Mouse (Mus musculus): ENCODE results near the gene Slc4a4.

Slc4a4 gene

GRCm38 (mm10) chr5:89149436-89150040, 262.9 kb downstream of the Slc4a4 start:
- no peak for DNase-seq (ENCODE audit: low read depth, low spot score)

DNA sequence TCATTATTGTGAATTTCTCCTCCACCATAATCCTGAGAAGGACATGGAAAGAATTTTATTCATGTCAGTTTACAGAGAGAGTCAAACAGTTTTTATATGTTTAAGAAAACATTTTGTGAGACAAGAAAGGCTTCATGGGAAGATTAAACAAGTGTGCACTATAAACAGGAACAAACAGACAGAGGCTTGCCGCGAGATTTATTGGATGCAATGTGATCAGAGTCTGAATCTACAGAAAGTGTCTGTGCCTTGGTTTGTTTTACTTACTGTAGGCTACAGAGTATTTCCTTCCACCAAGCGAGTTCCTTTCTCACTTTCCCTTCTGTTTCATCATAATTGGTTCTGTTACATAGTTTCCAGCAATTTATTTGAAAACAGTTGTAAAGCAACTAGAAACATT, 264.5 kb downstream of the Slc4a4 start:
- no peak for DNase-seq (ENCODE audit: low read depth, low spot score)

DNA sequence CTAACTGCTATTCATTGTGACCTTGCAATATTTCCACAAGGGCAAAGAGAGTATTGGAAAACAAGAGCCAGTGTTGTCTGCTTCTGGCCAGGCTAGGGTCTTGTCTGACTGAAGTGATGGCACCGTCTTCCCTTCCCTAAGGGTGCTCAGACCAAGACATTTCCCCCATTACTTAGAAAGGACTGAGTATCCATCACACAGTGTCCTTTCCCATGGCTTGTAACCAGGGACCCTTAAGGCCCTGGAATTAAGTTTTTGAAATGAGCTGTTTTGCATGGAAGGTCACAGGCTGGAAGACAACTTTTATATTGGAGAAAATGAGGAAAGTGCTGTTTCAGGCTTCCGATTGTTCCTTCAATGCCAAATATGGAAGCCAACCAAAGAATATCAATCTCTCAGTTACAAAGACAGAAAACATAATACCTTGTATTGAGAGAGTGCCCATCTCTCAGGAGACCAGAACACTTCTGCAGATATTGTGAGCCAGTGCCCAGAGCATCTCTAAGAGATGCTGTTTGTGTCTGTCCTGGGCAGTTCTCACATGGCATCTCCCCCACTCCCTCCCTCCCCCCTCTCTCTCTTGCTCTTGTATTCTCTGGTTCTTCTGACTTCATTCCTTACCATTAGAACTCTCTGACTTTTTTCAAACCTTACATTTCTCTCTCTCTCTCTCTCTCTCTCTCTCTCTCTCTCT, 284.6 kb downstream of the Slc4a4 start:
- no peak for DNase-seq (ENCODE audit: low read depth, low spot score)

- DNase-seq (ENCODE audit: low read depth, low spot score) = no peak
Observed at GRCm38 (mm10) chr5:89190063-89190462, 303.4 kb downstream of the Slc4a4 start.

GRCm38 (mm10) chr5:89194654-89195053, 308.0 kb downstream of the Slc4a4 start:
- no peak for DNase-seq (ENCODE audit: low read depth, low spot score)

DNA sequence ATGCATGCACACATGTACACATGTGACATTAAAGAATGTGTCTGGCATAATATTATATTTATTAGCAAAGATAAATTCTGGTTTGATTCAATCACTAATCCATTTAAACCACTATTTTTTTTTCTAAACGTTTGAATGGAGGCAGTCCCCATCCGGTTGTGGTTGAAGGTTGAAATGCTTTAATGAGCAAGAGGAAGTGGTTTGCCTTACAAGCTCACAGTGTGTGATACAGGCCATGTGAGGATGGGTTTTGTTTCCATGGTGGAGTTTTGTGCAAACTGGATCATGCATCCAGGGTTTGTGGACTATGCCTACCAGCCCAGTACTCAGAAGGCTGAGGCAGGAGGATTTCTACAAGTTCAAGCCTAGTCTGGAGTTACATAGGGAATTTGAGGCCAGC, 311.9 kb downstream of the Slc4a4 start:
- no peak for DNase-seq (ENCODE audit: low read depth, low spot score)

GRCm38 (mm10) chr5:89209973-89210703, 323.5 kb downstream of the Slc4a4 start:
- DNase-seq (ENCODE audit: low read depth, low spot score) = no peak

- no peak for DNase-seq (ENCODE audit: low read depth, low spot score)
Observed at GRCm38 (mm10) chr5:89211057-89211456, 324.4 kb downstream of the Slc4a4 start.

- no peak for DNase-seq (ENCODE audit: low read depth, low spot score)
Observed at GRCm38 (mm10) chr5:89218222-89218621, 331.6 kb downstream of the Slc4a4 start.

GRCm38 (mm10) chr5:89218709-89219108, 332.1 kb downstream of the Slc4a4 start:
- no peak for DNase-seq (ENCODE audit: low read depth, low spot score)

GRCm38 (mm10) chr5:89221658-89222057, 335.0 kb downstream of the Slc4a4 start:
- peak; percentile 14 for DNase-seq (ENCODE audit: low read depth, low spot score)

- no peak for DNase-seq (ENCODE audit: low read depth, low spot score)
Observed at GRCm38 (mm10) chr5:89223061-89223740, 336.6 kb downstream of the Slc4a4 start.

GRCm38 (mm10) chr5:89223744-89224368, 337.2 kb downstream of the Slc4a4 start:
- DNase-seq (ENCODE audit: low read depth, low spot score) = no peak

DNA sequence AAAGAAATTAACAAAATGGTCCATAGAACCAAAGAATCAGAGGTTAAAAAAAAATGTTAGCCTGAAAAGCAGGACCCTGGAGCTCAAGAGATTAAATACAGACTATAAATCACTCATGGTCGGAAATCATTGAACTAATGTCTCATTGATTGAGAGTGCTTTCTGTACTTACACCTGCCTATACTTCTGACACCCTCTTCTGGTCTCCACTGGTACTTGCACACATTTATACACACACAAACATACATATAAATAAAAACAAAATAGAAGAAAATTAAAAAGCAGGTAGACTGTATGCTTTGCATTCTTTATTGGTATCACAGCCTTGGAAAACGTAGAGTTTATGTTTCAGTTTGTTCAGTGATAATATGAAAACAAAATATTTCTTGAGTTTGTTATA, 341.3 kb downstream of the Slc4a4 start:
- DNase-seq (ENCODE audit: low read depth, low spot score) = peak; percentile 9

DNA sequence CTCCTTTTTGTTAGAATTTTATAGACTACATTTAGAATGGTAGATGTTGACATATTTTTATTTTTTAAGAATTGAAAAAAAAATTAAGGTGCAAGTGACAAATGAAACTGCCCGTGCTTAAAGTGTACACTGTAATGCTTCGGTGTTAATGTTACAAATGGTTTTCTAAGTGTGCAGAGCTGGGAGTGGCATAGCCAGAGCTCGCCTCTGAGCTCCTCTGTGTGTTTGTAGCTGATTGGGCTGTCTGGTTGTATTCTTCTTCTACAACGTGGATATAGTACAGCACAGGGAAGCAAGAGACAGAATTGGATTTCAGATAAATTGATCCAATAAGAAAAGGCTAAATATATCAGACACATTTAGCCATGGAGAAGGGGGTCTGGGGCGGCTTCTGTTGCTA, 343.0 kb downstream of the Slc4a4 start:
- no peak for DNase-seq (ENCODE audit: low read depth, low spot score)

- no peak for DNase-seq (ENCODE audit: low read depth, low spot score)
Observed at GRCm38 (mm10) chr5:89232313-89232712, 345.7 kb downstream of the Slc4a4 start.

- DNase-seq (ENCODE audit: low read depth, low spot score) = no peak
Observed at GRCm38 (mm10) chr5:89251806-89252205, 365.2 kb downstream of the Slc4a4 start.

DNA sequence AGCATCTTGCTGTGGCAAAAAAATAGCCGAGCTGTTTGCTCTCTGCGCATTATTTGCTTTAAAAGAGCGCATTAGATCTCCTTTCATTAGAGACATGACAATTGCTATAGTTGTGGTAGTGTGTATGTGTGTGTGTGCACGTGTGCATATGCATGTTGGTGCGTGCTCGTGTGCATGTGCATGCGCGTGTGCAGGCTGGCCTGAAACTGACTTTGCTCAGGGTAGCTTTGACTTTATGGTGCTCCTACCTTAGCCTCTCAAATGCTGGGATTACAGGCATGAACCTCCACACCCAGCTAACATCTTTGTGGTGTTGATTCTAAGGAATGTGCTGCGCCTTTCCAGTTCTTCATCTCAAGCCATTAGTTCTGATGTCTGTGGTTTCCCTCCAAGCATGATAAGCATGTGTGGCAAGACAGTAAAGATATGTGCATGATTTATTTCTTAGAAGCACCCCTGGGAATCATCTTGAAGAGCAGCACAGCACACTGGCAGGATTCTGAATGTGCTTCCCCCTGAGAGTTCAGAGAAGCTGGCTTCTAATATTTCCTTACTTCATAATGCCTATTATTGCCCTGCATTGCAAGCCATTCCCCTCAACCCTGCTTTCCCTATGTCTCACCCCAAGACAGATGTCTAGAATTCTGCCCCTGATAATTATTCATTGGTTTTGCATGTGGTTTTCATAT, 373.3 kb downstream of the Slc4a4 start:
- no peak for DNase-seq (ENCODE audit: low read depth, low spot score)

GRCm38 (mm10) chr5:89277049-89277448, 390.4 kb downstream of the Slc4a4 start:
- DNase-seq (ENCODE audit: low read depth, low spot score) = no peak

DNA sequence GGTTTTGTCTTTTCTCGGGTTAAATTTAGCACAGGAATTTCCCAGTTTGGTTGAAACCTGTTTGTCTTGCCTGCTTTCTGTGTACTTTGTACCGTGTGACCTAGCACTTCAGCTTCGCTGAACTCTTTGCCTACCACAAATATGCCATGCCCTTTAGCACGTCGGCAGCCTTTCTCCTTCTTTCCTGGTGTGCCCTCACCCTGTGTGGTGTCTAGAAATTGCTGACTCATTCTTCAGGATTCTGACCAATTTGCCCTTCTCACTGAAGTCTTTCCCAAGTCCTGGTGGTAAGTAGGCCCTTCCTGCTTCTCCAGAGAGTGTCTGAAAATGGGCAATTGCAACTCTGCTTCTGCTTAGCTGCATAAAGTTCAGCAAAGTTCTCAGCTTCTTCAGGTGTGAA, 391.0 kb downstream of the Slc4a4 start:
- DNase-seq (ENCODE audit: low read depth, low spot score) = no peak

DNA sequence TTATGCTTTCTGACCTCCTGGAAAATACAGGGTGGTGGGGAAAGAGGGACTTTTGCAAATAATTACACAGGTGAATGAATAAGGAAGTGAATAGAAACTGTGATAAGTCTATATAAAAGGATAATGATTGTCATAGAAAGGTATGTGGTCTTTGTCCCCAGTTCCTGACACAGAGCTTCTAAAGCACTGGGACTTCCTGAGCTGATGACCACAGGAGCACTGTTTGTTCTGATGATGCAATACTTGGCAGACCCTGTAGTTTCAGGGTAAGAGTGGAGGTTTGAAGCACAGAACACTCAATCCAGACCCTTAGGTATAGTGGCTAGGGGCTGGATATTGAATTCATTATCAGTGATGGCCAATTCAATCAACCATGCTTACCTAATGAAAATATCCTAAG, 391.7 kb downstream of the Slc4a4 start:
- DNase-seq (ENCODE audit: low read depth, low spot score) = no peak

Measured in ES-CJ7 (cell line).